Mouse (Mus musculus): ENCODE results near the gene Lrguk.

Gene Lrguk

DNA sequence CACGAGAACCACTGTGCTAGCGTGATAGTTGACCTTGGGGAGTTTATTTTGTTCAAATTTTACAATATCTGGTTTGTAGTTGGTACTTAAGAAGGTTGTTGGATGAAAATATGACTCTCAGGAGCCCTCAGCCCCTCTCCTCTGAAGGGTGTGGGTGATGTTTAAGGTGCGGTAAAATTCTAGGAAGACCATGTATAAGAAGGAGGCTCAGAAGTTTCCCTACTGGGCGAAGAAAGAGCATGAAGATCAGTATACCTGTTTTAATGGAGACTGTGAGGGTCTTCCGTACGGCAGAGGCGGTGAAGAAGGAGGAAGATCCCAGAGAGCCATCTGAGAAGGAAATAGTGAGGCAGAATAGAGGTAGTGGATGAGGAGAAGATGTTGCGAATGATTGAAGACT is 38.0 kb downstream of the Lrguk start:
- no peak for DNase-seq

DNA sequence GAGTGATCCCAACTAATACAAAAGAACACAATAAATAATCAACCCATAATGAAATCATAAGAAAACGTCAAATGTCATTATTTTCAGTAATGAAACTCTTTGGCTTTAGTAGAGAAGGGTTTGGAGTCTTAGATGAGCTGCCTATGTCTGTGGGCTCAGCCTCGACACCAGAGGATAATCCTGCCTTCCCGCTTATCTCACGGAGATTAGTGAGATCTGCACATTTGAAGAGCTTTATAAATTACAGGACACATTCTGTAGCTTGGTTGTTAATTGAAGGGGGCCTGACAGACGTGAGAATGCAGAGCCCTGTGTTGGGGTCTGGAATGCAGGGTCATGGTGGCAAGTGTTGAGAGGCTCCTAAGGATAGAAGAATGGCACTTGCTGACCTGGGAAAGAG is 42.7 kb downstream of the Lrguk start:
- DNase-seq = no peak

DNA sequence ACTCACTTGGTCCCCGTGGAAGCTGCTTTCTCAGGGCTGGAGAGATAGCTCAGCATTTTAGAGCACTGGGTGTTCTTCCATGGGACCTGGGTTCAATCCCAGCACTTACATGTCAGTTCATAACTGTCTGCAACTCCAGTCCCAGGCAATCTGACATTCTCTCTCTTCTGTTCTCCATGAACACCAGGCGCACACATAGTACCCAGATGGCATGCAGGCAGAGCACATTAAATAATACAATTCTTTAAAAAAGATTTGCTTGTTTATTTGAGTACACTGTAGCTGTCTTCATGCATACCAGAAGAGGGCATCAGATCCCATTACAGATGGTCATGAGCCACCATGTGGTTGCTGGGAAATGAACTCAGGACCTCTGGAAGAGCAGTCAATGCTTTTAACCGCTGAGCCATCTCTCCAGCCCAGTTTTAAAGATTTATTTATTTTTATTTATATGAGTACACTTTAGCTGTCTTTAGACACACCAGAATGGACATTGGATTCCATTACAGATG is 44.7 kb downstream of the Lrguk start:
- no peak for DNase-seq

DNA sequence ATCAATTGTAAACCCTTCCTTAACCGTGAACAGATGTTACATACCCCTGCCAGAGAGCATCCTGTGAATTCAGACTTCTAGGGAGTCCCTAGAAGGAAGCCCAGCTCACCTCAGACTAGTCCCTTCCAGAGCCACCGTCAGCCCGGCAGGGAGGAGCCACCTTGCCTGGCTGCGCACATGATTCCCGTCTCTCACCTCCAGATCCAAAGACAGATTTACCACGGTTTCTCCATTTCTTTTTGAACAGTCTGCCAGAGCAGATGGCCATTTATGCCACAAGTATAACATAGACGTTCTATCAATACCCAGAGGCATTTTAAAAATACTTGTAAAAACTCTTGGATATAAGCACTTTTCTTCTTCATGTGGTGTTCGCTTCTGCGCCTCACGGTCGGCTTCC is 46.3 kb downstream of the Lrguk start:
- DNase-seq = no peak

DNA sequence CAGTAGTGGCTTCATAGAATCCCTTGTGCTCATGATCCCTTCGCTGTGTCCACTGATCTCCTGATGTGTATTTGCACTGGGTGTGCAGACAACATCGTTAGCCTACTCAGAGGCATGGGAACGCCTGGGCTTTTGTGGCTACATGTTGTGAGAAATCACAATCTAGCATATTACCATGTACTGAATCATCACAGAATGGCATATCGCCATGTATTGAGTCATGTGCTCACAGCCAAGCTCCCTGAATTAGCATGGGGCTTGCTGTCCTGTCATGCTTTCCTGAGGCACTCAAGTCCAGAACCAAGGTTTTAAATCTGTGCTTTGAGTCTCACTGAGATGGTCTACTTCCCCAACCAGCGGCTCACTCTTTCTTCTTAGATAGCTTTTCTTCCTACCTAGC is 54.2 kb downstream of the Lrguk start:
- no peak for DNase-seq

DNA sequence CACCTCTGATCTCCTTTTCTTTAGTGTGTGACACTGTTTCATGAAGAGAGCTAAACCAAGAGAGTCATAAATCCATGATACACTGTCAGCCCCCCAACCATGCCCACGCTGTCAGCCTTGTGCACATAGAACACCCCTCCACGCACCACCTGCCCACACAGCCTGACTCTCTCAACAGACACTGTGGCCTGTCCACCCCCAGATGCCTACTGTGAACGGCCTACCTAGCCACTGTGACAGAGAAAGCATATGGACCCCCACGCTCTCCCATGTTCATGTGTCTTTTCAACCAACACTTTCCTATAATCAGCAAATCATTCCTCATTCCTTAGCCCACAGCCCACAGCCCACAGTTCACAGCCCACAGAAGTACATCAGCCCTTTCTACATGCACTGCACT is 58.5 kb downstream of the Lrguk start:
- DNase-seq = no peak

DNA sequence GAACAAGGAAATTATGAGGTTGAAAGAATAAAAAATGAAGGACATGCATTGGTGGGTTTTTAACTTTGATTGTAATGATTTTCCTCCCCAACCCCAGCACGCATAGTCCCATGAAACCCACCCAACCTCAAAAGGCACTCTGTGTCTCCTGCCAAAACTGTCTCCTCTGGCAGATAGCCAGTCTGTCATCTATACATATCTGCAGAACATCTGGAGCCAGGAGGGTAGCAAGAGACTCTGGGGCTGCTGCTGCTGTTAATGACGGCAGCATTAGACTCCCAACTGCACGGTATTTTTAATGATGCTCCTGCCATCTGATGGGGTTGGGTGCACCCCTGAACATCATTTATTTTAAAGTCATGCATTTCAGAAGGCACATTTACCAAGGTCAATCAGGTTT is 59.7 kb downstream of the Lrguk start:
- DNase-seq = no peak

DNA sequence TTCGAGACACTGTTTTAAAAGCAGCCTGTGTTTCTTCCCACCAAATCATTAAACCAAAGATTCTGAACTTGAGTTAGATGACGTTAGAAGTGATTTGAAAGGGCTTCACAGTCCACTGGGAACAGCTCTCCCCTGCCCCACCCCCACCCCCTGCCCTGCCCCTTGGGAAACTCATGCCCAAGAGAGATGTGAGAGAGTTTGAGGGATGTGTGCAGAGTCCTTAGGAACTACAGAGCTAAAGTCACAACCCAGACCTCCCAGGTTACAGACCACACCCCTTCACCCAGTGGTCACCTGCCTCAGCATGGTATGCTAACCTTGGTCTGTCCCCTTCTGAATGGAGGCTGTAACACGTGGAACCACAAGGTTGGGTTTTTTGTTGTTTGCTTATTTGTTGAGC is 62.3 kb downstream of the Lrguk start:
- DNase-seq = no peak

DNA sequence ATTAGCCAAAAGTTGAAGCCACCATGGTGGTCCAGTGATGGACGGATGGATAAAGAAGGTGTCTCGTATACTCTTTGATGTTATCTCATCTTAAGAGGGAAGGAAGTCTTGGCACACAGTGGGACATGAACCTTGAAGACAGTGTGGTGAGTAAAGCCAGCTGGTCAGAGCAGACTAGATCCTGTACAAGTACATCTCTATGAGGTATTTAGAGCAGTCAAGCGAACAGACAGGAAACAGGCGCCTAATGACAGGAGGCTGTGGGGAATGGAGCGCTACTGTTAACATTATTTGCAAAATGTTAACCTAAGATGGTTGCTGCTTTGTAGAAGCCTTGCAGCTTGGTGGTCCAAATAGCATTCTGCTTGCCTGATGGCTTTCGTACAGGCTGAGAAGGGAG is 67.0 kb downstream of the Lrguk start:
- no peak for DNase-seq

DNA sequence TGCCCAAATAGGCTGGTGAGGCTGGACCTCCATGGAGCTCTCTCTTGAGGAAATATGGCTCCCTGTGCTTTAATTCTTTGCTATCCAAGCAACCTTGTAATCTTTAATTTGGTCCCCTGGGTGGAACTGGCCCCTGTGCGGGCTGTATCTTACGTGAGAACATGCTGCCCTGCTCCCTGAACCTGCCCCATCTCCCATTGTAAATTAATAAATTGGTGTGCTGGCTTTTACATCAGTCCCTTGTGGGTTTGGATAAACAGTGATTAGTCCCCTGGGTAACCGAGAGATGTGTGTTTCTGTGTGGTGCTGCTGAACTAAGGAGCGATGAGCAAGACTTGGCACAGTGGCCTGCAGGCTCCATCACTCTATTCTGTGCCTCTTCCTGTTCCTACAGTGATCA is 67.7 kb downstream of the Lrguk start:
- no peak for DNase-seq

DNA sequence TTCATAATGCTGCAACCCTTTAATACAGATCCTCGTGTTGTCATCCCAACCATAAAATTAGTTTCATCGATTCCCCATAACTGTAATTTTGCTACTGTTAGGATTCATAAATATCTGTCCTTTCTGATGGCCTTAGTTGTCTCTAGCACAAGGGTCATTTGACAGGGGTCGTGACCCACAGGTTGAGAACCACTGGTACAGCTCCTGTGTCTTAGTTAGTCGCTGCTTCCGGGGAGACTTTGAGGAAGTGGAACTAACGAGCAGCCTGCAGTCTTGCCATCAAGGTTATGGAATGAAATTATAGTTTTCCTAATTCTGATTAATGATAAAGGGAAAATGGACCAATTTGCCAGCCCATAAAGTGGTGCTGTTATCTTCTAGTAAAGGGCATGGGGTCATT is 70.5 kb downstream of the Lrguk start:
- DNase-seq = no peak

DNA sequence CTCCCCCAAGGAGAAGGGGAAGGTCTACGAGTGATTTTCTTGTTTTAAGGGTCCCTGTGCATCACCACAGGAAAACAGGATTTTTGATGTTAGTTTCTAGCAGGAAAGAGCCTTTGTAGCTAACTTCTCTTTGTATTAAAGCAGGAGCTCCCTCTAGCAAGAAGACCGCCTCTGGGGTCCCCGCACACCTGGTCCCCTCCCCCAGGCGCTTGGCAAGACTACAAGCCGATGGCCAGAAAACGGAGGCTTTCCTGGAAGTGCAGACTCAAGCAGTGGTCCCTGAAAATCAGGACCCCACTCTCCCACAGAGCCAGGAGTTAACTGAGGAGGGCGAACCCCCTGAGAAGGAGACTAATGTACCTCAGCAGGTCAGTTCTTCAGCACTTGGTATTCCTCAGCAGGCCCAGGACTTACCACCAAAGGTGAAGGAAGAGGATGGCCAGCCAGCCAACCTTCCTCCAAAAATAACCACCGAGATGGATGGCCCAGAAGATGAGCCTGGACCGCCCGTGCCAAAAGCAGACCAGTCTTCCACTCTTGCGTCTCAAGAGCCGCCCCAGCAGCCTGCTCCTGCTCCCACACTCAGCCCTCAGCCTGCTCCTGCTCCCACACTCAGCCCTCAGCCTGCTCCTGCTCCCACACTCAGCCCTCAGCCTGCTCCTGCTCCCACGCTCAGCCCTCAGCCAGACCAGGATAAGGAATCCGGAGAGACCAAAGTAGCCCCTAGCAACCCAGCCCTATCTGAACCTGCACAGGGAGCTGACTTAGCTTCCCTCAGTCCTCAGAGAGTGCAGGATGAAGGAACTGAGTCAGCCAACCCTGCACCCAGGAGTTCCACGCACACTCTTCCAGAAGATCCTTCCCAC is 72.5 kb downstream of the Lrguk start:
- no peak for DNase-seq

DNA sequence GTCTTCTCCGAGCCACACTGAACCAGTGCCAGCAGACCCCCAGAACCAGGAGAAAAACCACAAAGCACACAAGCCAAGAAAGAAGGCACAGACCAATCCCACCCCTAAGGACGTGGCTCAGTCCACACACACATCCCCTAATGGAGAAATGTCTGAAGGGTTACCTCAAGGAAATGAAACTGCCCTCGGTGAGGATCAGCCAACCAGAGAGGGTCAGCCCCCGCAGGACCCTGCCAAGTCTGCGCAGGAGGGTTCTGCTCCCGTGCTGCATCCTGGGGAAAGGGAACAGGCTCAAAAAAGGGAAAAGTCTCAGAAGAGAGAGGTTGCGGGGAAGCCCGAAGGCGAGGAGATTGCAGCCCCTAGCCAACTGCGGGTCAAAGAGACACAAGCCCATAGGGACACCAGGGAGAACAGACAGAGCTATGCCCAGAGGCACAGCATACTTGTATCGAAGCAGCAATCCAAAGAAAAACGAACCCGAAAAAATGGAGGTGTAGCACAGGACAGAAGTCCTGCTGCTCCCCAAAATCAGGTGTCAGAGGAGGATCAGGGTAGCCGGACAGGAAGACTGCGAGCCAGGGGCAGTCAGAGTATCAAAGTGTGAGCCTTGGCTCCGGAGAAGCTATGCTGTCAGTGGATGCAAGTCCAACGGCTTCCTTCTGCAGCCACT is 74.1 kb downstream of the Lrguk start:
- DNase-seq = no peak

DNA sequence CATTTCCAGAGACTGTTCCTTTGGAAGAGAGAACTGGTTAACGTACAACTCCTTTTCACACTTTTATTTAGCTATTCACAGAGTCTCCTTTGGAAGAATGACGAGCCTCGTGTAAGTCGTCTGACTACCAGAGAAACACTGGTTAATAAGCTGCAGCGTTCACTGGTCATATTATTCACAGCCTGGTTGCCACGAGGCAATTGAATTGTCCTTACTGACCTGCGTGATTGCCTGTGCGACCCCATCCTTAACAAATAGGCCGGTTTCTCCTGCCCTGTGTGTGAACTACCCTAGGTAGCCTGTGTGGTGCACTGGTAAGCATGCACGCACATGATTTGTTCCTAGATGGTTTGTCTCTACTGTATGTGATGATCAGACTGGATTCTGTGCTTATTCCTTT is 81.3 kb downstream of the Lrguk start:
- DNase-seq = no peak

DNA sequence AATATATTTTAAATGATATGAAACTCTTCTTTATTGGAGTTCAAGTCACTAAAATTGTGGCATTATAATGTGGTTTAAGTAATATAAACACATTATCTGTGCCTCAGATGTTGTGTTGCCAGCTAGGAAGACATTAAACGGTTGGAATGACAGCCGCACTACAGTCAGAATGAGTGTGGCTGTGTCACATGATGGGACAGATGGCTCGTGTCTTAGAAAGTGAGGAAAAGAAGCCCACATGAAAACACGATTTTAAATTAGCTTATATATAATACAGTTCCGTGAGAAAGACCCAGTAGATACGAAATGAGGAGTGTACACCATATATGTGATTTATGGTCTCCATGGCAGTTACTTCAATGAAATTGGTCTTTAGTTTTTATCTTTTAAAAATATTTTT is 82.2 kb downstream of the Lrguk start:
- DNase-seq = no peak

DNA sequence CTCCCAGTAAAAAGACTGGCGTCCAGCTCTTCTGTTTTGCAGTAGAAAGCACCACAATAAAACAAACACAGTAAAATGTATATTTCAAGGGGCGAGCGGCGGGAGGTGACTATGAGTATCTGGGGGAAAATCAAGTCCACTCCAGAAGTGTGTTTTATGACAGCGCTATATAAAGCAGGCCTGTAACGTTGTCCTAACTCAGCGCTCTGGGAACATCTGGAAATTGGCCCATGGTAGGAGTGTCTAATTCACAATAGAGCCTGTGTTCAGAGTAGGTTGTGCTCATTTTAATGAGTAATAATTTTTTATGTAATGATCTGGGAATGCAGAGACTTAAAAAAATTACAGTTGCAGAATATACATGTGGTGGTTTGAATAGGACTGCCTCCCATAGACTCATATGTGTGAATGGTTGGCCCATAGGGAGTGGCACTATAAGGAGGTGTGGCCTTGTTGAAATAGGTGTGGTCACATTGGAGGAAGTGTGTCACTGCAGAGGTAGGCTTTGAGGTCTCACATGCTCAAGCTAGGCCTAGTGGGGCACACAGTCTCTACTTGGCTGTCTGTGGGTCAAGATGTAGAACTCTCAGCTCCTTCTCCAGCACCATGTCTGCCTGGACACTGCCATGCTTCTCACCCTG is 87.7 kb downstream of the Lrguk start:
- no peak for DNase-seq

DNA sequence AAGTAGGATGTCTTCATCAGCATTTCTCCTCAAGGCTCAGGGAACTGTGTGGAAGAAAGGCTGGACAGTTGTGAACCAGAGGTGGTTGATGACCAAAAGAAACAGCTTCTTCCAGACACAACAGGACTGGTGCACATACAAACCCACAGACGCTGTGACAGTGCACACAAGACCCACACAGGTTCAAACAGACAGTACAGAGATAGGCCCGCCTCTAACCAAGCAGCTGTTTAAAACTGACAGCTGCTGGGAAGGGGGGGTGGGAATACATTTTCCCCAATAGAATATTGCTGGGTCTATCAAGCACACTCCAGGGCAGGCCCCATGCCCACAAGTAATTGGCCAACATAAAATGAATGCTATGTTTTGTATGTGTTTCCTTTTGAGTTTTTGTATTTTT is 95.2 kb downstream of the Lrguk start:
- no peak for DNase-seq

DNA sequence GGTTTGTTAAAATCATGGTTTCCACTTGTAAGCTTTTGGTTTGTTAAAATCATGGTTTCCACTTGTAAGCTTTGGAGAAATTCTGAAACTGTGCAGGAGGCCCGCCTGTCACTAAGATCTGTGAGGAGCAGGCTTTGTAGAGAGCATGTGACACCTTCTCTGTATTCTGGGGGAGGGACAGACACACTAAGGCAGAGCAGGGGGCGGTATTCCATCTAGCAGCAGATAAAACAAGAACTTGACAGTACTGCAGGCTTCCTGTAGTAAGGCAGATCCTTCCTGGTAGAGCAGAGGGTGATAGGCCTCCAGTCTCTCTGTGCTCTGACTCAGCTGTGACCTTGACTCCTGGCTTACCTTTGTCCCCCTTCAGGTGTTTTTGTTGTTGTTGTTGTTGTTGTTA is 100.0 kb downstream of the Lrguk start:
- no peak for DNase-seq

DNA sequence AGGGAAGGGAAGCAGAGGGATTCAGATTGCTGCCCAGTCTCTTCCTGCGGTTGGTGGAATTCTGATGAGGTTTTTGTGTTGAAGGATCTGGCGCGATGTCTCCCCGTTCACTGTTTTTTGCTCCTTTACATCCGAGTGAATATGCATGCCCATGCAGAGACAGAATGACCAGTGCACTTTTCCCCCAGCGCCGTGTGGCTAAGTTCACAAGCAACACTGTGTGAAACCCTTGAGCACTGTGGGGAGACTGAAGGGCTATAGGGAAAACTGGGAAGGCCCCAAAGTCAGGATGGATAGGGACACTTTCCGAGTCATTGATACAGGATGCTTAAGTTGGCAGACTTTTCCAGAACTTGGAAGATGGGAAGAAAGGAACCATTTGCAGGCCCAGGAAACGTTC is 103.1 kb downstream of the Lrguk start:
- no peak for DNase-seq

DNA sequence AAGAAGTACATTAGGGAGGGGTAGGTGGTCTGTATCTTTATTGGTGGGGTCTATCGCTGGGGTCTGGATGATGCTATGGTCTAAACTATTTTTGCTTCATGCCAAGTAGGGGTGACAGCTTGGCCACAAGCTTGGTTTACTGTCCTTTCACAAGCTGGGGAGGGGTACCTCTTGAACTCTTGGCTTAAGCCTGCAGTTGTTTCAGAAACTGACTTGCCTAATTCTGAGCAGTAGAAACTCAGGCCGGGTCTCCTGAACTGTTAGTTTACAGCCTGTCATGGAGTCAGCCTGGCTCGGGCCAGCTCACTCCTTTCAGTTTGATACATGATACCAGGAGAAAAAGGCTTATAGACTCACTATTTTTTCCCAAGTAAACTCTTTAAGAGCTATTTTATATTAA is 109.1 kb downstream of the Lrguk start:
- no peak for DNase-seq

DNA sequence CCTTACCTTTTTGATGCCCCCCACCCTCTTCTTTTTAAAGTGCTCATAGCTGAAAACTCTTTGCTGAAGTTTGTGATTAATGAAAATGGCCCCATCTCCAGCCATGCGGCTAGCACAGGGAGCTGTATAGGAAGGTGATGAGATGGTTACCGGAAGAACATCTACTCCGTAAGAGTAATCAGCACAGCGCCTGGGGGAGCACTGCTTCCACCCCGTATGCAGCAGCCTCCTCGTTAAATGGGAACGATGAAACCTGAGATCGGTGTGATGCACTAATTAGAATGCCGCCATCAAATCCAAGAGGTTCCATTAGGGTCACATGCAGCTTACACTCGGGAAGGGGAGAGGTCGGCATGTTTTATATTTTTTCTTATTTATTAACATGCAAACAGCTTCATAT is 113.7 kb downstream of the Lrguk start:
- DNase-seq = no peak

DNA sequence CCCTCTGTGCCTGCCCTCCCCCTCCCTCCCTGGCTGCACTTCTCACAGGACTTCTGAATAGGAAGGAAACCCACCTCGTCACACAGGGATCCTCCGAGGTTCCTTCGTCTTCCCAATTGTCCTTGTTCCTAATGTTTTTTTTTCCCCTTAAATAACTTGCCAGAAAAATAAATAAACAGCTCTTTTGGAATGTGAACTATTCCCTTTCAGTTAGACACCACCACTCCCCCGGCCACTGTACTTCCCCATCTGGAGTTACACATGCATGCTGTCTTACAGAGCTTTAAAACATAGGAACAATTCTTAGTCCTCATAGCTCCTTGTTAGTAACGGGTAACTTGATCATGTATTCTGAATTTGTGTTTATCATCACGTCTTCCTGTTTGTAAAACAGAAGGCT is 116.8 kb downstream of the Lrguk start:
- DNase-seq = no peak

DNA sequence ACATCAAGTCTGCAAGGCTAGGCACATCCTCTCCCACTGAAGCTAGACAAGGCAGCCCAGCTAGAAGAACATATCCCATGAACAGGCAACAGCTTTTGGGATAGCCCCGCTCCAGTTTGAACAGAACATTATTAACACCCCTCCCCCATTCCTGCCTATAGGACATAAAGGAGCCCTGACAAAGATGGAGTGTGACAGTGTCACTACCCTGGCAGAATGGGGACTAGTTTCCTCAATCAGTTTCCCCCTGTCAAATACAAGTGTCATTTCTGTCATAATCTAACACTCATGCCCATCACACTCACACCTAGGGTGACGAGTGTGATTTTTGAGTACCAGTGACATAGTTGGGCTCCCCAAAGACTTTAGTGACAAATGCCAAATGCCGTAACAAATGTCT is 118.8 kb downstream of the Lrguk start:
- no peak for DNase-seq

DNA sequence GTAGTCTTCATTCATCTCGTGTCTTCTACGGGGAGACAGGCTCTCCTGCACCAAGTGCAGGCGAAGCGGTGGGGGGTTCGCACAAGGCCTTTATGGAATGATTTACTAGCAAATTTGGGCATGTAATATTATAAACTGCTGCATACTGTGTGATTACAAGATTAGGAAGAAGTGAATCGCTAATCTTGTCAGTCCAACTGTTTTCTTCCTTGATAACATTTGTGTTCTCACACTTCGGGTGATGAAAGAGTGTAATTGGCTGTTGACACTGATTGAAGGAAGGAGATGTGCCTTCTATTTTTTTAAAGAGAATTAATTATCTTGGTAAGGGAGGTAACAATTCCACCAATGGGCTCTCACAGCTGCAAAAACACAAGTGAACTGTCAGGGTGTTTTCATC is 119.4 kb downstream of the Lrguk start:
- DNase-seq = no peak
